Mouse (Mus musculus): ENCODE measurements at regions not wholly inside any gene's neighbourhood (a gene's known extent, or its start where the extent isn't known, plus 50 kb on each side); places are given as distances from the start of the nearest gene placed in this dataset.

DNA sequence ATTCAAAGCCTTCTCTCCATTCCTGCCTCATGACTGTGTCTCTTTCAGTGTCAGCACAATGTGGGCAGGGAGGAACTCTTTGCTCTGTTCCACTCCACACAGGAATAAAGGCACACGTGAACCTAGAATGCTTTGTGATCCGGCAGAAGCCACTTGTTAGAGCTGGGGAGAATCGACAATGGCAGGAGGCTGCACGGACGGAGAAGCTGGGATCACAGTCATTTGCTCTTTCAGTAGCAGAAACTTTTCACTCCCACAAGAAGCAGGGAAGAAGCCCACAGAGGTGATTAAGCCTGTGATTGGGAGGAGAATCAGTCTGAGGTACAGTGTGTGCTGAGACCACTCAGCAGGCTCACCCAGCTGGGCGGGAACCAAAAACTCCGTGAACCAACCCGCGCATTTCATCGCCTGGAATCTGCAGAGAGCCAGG lies 98.7 kb upstream of the Got2 start:
- intact Hi-C loops (cut with DNase I): loop anchor here (5.0 kb wide), 1 partner anchor 165 kb away; no protein-coding TSS in a partner anchor

DNA sequence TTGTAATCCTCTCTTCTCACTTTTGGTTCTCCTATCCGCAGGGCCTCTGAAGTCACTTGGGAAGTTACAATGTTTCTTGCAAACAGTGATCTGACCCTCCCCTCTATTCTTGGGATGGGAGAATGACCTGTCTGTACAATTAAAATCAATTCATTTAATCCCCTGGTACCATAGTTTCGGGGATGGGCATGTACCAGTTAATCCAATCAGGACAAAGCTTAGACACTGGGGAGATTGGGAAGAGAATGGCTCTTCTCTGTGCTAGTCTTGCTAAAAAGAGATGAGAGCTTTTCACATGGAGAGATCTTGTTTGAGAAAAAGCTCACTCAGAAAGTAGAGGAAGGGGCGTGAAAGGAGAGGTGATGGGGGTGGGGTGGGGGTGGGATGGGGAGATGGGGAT lies 98.1 kb upstream of the Got2 start:
- DNase-seq (ENCODE audit: extremely low spot score in 1 of 2, low spot score in 2 of 2): no peak
- intact Hi-C loops (cut with DNase I): loop anchor here (5.0 kb wide), 1 partner anchor 166 kb away; no protein-coding TSS in a partner anchor

More for the DNA sequence above, 98.7 kb upstream of the Got2 start:
- peak in 1 of 2 experiments; percentile 23 for DNase-seq (ENCODE audit: extremely low spot score in 1 of 2, low spot score in 2 of 2)

DNA sequence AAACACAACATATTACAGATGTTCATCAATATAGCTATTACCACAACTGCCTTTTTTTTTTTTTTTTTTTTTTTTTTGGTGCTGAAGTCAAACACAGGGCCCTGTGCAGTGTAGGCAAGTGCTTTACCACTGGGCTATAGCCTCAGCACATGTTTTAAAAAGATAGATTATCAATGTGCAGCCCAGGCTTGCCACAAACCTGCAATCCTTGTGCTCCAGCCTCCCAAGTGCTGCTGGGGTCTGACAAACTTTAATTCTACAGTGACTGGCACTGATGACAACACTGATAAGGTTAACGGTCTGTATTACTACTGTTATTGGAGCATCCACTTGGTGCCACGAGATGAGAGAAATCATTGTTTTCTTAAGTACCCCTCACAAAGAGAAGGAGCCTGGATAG lies 95.3 kb upstream of the Got2 start:
- no peak for DNase-seq (ENCODE audit: extremely low spot score in 1 of 2, low spot score in 2 of 2)
- intact Hi-C loops (cut with DNase I): no loop called here

DNA sequence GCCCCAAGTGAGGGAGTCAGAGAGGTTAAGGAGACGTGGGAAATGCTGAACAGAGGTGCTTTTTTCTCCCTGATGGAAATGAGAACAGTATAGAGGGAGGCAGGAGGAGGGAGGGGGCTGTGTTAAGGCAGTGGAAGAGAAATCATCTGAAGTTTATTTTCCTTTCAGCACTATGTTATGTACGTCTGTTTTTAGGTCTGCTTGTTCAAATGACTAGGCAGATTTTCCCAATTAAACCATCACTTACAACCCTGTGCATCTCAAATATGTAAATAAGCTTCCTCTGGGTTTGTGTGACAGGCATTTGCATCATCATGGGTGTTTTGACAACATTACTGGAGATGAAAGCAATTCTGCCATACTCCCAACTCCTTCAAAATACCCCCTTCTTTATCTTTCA lies 92.1 kb upstream of the Got2 start:
- intact Hi-C loops (cut with DNase I): no loop called here
- DNase-seq (ENCODE audit: extremely low spot score in 1 of 2, low spot score in 2 of 2): no peak

DNA sequence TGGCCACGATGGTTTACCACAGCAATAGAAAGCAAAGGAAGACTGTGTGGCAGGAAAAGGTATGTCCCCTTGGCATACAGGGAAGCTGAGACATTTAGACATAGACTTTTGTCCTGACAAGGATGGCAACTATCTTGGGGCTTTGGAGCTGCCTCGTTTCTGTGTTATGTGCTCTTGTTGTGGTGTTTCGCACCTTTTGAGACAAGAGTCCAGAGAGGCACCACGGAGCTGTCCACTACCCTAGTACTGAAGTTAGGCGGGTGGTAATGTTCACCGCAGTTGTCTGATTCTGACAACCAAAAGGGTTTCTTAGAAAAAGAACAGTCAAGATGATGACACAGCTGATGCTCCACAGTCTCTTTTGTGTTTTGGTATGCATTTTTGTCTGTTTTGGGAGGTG lies 90.9 kb upstream of the Got2 start:
- intact Hi-C loops (cut with DNase I): no loop called here
- DNase-seq (ENCODE audit: extremely low spot score in 1 of 2, low spot score in 2 of 2): no peak

DNA sequence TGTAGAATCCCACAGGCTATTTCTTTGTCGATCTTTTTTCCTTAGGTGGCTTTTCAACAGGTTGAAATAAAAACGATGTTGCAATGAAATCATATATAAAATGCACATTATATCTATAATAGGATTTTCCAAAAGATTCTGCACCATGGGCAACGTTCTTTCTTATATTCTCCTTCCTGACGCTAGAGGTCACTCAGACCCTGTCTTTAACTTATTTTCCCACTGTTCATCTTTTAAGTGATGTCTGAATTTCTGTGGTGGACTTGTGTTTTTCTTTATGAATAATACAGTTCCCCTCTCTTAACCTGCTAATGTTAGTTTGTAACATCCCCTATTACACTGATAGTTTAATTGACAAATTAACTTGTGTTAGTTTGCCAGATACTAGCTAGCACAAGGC lies 86.5 kb upstream of the Got2 start:
- no peak for DNase-seq (ENCODE audit: extremely low spot score in 1 of 2, low spot score in 2 of 2)
- intact Hi-C loops (cut with DNase I): no loop called here

DNA sequence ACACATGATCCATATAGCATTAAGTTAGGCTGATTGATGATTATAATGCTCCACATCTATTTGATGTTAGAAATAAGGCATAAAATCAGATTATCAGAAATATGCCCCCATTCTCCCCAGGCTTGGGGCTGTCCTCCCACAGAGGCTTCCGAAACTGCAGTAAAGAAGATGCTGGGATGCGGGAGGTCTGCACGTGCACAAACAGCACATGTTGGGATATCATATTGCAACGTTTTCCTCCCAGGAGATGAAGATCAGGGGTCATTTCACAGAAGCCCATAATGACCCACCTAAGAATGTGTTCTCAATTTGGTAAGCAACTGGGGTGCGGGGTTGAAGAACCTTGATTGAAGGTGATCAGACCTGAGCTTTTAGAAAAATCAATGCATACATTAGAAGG lies 85.9 kb upstream of the Got2 start:
- intact Hi-C loops (cut with DNase I): no loop called here
- no peak for DNase-seq (ENCODE audit: extremely low spot score in 1 of 2, low spot score in 2 of 2)

DNA sequence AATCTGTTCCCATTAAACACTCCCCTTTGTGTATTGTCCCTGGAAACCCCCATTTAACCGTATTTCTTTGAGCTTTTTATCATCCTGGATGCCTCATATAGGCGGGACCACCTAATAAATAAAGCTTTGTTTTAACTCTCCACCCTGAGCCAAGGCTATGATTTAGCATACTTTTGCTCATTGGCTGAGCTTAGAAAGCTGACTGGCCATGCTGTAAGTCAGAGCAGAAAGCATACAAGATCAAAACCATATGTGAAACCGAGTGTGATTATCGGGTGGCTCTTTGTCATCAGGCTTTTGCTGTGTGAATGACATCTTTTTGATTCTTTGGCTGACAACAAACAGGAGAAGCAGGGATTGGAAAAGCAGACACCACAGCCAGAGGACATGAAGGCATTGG lies 85.2 kb upstream of the Got2 start:
- intact Hi-C loops (cut with DNase I): no loop called here
- no peak for DNase-seq (ENCODE audit: extremely low spot score in 1 of 2, low spot score in 2 of 2)

DNA sequence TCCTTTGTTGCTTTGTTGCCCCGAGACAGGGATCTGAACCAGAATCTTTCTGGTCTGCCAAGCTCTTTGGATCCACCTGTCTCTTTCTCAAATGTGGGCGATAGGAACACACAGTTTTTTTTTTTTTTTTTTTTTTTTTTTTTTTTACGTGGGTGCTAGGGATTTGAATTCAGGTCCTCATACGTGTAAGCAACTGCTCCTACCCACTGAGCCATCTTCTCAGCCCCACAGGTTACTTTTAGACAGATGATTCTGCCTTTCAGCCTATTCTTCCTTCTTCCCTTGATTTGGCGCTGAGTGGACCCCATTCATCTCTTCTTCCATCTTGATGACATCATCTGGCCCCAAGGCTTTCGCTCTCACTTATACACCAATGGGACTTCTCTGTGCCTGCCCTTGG lies 80.5 kb upstream of the Got2 start:
- intact Hi-C loops (cut with DNase I): no loop called here
- no peak for DNase-seq (ENCODE audit: extremely low spot score in 1 of 2, low spot score in 2 of 2)

DNA sequence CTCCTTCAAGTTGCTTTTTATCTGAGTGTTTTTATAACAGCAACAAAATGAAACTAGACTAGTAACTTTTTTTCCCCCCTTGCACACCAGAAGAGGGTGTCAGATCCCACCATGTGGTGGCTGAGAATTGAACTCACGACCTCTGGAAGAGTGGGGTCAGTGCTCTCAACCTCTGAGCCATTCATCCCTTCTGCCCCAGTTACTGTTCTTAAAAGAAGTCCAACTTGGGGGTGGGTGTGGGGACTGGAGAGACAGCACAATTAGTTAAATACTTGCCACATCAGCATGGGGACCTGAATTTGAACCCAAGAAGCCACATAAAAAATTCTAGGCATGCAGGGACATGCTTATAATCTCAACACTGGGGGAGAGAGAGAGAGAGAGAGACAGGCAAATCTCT lies 78.1 kb upstream of the Got2 start:
- DNase-seq (ENCODE audit: extremely low spot score in 1 of 2, low spot score in 2 of 2): no peak
- intact Hi-C loops (cut with DNase I): no loop called here

DNA sequence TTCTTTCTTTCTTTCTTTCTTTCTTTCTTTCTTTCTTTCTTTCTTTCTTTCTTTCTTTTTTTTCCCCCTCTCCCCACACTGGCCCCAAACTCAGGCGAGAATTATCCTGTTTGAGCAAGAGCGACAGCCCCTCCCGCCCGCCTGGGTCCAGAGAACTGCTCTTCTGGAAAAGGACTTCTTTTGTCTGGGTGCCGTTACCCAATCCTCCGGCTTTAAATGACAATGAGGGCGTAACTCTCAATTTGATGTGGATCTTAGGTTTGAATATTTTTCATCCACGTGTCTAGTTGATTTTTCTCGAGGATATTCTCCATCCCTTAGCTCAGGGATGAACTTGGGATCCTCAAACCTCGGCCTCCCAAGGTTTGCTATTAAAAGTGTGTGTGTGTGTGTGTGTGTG lies 63.9 kb upstream of the Got2 start:
- intact Hi-C loops (cut with DNase I): no loop called here

DNA sequence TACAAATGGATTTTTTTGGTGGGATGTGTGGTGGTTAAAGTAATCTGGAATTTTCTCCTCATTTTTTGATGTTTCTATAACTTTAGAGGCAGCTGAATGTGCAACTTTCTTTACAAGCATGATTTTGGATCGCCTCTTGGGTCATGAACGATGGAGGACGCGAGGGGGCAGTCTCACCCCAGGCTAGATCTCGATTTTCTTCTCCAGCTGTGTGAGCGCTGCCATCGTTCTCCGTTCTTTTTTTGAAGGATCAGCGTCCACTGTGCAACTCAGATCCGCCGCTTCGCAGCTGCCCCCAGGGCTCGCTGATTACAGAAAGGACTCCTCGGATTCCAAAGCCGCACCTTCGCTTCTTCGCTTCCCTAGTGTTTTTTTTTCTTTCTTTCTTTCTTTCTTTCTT lies 63.4 kb upstream of the Got2 start:
- peak; percentile 73 to 77 for DNase-seq (ENCODE audit: extremely low spot score in 1 of 2, low spot score in 2 of 2)
- intact Hi-C loops (cut with DNase I): no loop called here

More for the DNA sequence above, 63.9 kb upstream of the Got2 start:
- no peak for DNase-seq (ENCODE audit: extremely low spot score in 1 of 2, low spot score in 2 of 2)
